Mouse (Mus musculus): Measurements from ENCODE around the gene Gcn1l1.

The Gcn1l1 gene

DNA sequence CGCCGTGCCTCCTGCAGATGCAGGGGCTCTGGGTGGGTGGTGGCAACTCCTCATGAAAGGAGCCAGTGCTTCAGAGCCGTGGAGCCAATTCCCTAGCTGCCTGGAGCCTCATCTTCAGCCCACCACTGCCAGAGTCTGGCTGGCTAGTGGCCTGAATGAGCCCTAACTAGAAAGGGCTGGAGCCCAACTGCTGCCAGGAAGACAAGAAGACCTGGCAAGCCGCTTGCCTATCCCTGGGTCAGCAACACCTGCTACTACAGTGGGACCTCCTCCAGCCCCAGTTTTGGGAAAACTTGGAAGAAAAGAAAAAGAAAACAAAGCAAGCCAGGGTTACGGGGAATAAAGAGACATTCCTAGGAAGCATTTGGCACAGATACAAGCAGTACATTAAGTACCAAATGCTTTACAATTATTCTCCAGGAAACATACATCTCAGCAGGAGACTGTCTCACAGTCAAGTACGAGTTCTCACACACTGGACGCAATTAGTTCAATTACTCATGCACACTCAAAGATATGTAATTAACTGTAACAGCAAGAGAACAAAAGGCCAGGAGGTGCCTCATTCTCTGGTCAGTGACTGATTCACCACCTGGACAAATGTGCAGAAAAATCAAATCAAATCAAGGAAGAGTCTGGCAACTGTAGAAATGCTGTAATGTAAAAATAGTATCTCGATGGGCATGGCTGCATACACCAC lies 101.5 kb downstream of the Gcn1l1 start:
- no peak for DNase-seq

DNA sequence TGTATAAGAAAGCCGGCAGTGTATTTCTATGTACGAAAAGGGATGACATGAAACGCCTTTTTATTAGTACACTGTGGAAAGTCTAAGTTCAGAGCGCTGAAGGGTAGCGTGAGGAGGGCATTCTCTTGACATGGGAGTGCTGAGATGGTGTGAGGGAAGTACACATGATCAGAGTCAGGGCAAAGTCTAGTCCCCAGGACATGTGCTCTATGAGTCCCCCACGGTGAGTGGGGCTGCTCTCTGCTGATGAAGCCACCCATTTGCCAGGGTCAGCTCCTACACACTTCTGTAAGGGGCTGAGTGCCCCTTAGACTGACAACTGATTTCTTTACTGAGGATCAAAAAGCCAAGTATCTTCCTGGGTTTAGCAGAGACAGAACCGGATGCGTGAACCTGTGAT lies 102.2 kb downstream of the Gcn1l1 start:
- peak; percentile 58 for DNase-seq

- DNase-seq, result no peak
These were observed 102.8 kb downstream of the Gcn1l1 start for GRCm38 (mm10) chr5:115667894-115668293.

DNA sequence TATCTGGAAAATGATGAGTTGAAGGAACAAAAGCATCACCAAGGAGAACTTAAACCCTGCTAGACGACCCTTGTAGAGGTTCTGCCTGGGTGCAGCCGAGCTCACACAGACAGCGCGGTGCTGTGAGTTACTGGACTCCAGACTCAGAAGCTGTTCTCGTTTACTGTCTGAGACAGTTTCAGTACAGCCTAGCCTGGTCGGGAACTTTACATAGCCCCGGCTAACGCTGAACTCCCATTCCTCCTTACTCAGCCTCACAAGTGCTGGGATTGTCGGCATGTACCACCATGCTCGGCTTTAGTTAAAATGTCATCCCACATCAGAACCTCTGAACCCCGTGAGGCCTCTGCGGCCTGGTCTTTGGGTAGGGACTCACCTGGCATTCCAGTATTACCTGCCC lies 103.9 kb downstream of the Gcn1l1 start:
- DNase-seq, result no peak

DNA sequence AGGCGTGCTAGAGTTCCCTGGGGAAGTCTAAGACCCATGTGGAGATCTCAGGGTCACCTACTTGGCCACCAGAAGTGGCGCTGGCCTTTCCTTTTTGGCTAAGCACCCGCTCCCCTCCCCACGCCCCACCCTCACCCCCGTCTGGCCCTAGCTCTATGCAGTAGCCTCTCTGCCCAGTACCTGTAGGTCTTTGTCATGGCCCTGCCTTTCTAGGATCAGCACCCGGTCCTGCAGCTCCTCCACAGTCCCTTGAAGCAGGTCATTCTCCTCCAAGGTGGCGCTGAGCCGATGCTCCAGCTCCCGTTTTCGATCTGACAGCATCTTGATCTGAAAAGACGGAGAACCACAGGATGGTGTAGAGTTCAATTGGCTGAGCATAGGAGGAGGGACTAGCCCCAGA lies 104.9 kb downstream of the Gcn1l1 start:
- no peak for DNase-seq

GRCm38 (mm10) chr5:115670406-115670805 lies 105.4 kb downstream of the Gcn1l1 start:
- DNase-seq, result no peak

DNA sequence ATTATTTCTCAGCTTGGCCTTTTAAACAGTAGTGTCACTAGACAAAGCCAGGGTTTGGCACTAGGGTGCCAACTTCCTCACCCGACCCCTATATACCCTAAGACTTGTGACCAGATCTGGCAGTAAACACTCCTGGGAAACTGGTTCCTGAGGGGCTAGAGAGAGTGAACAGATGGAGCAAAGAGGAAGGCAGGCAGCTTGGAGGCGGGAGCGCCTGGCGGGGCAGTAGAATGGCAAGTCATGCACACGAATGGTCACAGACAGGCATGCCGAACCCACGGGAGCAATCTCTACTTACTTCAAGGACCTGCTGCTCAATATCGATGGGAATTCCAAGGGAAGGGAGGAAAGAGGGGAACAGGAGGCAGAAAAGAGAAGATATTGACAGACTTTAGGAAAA lies 106.8 kb downstream of the Gcn1l1 start:
- DNase-seq, result no peak
